Mouse (Mus musculus): Measurements from ENCODE around the gene Galnt18.

GRCm38 (mm10) chr7:111433173-111433572 is 346.6 kb downstream of the Galnt18 start:
- TF ChIP-seq CTCF (IDR thresholded peaks at IDR 0.05; ENCODE audit: extremely low read depth, insufficient read depth, low read length) (no peak), POLR2A (IDR thresholded peaks at IDR 0.05; ENCODE audit: extremely low read depth, insufficient read depth, low read length) (no peak)

Measured in cortical plate, adult 2 months (tissue).